Mouse (Mus musculus) testis, postnatal 14 days (tissue): ENCODE data around the gene Mocs3.
A peak's percentile ranks its signal among the peaks of the same experiment; 100 is the strongest.

ENCODE experiments used
- DNase-seq: peaks from one replicate; pipeline ENCODE4 v3.0.0; 2021; ENCODE audit warnings: low spot score

The Mocs3 gene

DNA sequence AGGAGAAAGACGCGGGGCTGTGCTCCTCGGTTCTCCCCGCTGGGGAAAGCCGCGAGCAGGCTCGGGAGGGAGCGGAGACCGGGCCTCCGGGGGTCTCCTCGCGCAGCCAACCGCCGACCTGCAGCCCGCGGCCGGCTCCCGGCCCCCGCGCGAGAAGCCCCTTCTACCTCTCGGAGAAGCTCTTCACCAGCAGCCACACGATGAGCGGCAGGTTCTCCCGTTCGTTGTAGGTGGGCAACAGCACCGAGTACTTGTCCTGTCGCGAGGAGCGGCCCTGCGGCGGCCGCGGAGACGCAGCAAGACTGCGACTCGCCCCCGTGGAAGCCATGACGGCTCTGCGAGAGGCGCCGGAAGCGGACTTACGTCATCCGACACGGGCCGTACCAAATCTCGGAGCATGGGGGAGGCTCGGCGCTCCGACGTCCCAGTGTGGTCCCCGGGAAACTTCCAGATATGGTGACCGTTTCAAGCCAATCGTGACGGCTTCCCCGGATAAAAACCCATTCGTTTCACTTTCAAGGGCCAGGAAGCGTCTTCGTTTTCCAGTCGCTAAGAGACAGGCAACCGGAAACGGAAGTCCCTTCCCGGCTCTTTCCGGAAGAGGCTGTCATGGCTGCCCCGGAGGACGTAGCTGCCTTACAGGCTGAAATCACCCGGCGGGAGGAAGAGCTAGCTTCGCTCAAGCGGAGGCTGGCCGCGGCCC lies at the start of gene Mocs3, which contains the start of the genes Gm20716 and Dpm1:
Gene Mocs3, plus strand, starts transcription at position 597 of the 703 bp plus-strand sequence.
Gene Gm20716, minus strand, starts transcription at position 339 of the 703 bp plus-strand sequence.
Gene Dpm1, minus strand, starts transcription at position 566 of the 703 bp plus-strand sequence.
- peak; percentile 88 for DNase-seq

DNA sequence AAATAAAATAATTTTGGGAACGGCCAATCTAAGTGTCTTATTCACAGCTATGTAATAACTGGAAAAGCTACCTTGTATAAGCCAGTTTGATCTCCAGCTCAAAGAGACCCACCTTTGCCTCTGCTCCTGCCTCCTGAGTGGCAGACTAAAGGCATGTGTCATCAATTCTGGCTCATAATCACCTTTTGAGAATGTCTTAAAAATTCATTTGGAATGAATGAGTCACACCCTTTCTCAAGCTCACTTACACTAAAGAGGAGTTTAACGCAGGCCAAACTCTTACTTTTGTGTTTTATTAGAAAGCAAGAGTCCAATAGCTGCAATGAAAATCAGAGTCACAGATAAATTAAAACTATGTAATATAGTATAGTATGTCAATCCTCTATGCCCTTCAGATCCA lies 38.6 kb upstream of the Mocs3 start:
- no peak for DNase-seq

DNA sequence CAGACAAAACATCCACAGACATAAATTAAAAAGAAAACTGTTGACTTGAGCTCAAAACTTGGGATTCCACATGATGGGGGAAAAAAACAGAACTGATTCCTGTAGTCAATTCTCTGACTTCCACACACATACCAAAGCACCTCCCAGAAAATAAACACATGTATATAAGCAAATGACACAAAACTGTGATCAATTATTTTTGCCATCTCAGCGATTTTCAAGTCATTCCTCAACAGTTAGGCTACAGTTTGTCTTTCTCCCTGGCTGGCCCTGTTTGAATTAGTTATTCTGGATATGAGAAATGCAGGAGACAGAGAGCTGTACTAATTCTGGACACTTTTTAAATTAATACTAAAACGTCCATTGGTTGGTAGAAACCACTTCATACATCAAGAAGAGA lies 36.7 kb upstream of the Mocs3 start:
- no peak for DNase-seq

DNA sequence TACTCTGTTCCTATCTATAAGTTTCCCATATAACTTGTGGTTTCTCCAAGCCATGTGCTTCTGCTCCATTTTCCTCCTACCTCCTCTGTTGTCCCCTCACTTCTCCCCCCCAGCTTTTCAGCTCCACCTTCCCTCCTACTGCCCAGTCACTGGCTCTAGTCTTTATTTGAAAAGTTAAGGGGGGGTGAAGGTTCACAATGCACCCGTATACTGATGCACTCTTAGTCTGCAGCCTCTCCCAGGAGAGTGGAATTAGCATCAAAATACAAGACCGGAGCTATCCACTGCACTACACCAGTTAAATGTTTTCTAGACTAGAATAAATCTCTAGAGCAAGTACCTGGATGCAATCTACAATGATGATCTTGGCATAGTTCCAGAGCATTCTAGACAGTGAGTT lies 34.7 kb upstream of the Mocs3 start:
- no peak for DNase-seq

DNA sequence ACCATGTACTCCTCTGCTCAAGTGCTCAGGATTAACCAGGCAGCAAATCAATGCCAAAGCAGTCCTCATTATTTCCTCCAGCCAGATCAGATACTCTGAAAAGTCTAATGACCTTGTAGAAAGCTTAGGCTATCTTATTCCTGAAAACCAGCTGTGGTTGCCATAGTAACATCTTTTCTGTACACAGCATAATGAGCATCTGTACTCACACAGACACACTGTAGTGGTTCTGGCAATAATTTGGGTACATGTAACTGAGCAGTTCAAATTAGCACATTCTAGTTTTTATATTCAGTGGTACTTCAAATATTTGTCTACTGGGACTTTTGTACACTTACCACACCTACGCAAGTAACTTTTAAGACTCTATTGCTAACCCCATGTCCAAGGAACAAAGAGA lies 32.0 kb upstream of the Mocs3 start:
- DNase-seq: peak; percentile 45

DNA sequence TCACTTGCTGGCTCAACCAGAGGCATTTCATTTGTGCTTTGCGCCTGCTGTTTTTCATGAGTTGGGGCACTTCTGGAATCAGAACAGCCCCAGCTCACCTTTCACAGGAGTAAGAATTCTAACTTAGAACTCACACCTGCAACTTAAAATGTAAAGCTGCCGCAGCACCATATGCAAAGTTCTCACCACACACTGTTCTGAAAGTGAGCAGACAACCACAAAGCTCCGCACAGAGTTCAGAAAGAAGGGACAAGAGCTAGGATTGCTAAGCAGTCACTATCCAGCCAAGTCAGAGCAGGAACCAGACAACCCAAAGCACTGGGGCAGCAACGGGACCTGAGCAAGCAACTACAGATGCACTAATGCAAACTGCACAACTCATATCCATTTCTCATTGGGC lies 30.9 kb upstream of the Mocs3 start:
- DNase-seq: no peak

DNA sequence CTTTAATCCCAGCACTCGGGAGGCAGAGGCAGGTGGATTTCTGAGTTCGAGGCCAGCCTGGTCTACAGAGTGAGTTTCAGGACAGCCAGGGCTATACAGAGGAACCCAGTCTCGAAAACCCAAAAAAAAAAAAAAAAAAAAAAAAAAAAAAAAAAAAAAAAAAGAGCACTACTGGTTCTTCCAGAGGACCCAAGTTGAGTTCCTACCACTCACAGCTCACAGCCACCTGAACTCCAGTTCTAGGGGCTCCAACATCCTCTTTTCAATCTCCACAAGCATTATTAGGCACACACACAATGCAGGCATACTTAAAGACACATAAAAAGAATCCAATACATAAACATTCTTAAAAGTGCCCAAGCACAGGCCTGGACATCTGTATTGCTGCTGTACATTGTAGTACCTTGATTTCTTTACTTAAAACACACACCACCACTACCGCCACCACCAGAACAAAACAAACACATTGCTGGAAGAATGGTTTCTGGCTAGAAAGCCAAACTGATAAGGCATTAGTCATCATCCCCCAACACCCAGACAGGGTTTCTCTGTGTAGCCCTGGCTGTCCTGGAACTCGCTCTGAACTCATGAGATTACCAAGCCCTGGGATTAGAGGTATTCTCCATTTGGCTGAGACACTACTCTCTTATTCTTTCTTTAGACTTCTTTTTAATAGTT lies 30.3 kb upstream of the Mocs3 start:
- no peak for DNase-seq

DNA sequence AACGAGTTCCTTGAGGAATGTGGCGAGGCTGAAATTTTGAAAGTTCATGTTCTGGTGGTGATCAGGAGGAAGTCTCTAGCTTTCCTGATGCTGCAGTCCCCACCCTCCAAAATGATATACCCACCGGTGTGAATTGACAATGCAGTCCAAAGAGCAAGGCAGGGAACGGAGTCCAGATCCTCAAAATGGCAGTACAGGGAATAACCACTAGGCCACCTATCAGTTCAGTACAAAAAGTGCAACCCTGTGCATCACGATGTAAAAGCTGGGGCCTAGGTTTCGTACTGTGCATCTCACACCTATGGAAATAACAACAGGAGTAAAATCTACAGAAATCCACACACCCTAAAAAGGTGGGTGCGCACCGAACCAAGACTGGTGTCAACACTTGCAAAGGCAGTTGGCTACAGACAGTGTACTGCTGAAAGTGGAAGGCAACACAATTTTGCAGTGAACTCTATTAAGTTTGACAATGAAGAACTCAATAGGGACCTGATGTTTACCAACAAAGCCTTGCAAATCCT lies 25.9 kb upstream of the Mocs3 start:
- DNase-seq: no peak

DNA sequence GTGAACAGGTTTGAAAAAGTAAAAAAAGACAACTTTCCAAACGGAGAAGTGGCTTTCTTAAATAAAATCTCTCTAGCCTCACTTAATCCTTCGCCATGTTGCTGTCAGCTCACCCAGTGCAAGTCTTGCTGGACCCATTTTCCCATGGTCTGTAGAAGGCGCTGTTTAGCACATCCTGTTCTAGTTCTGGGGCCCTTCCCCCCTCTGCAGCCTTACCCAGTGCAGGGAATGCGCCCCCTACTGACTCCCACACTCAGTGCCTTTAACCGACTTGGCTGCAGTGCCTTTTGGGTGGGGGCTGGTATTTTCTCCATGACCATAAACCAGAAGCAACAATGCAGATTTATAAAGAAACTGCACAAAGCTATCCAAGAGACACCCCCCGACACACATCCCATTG lies 25.2 kb upstream of the Mocs3 start:
- peak; percentile 79 for DNase-seq

DNA sequence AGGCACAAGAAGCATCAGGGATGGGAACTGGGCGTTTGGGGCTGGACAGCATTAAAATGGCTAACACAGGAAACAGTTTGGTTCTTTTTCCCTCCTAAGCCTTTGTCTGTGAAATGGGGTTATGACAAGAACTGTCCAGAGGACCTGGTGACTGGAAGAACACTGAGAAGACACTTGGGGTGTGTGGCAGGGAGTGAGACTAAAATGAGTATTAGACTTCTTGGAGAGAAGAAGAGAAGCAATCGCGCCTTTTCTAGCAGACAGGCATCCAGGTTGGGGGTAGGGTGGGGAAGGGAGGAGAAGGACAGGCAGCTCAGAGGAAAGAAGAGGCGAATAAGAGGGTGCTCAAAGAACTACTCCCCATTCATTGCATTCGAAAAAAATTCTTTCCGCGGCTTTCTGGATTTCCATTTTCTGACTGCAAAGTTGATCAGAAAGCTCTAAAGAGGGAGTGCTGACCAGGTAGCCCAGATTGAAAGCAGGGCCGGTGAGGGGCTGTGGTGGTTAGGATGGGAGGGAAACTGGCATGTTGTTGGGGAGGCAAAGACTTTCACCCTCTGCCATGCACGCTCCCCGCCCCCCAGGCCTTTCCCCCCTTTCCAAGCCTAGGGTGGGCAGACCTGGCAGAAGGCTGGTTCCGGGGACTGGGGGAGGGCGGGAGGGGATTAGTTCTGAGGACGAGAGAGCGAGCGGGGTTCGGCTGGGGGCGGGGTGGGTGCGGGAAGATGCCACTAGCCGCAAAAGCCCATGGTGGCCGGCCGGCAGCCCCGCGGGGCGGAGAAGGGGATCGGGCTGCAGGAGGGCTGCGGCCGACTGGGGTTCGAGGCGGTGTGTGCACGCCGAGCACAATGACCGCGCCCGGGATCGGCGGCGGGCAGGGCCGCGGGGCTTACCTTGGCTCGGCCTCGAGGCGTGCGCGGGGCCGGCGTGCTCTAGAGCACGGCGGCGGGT lies 24.5 kb upstream of the Mocs3 start:
- peak; percentile 57 for DNase-seq

DNA sequence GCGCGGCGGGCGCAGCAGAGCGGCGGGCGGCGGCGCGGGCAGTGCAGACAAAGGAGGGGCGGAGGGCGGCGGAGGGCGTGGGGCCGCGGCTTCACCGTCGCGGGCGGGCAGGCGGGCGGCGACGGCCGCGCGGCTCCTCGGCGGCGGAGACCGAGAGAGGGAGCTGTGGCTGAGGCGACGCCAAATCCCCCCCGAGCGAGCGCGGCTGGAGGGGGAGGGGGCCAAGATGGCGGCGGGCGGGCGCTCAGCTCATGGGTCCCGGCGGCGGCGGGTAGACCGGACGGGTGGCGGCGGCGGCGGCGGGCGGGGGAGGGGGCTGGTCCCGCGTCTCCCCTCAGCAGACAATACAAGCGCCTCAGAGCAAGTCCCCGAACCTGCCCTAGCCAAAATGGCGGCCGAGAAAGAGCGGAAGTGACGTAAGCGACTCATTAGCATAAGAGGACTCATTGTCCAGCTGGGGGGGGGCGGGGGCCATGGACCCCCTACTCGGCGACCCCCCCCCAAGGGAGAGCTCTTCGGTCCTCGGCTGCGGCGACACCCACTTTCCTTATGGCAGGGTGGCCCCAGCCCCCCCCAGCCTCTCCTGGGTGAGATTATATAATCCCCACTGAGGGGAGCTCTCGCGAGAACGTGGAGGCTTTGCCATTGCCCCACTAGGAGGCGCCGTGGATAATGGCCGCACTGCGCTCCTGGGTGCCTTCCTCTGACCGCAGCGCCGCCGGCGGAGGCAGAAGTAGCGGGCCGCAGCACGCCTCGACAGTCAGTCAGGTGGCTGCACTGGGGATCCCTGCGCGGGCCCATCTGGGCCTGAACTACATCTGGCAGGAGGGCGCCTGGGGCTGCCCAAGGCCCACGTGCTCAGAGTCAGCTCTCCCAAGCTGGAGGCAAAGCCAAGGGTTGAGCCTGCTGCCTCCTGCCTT lies 23.4 kb upstream of the Mocs3 start, which contains the start of gene Adnp:
Gene Adnp, minus strand, starts transcription at position 388 of the 920 bp plus-strand sequence.
- peak; percentile 96 for DNase-seq

DNA sequence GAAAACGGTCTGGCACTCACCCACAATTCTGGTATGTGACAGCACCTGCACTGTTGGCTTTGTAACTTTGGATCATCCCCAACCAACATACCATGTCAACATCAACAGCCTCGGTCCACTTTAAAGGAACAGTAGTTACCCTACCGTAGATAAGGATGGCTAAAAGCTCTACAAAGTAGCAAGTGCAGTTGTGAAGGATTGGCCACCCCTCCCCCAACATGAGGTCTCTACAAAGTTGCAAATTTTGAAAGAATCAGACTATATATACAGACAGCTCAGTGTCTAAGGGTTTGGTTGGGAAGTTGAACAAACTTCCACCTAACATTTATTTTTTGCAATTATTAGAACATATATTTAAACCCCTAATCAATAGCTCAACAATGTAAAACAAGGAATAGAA lies 22.5 kb upstream of the Mocs3 start:
- peak; percentile 86 for DNase-seq

DNA sequence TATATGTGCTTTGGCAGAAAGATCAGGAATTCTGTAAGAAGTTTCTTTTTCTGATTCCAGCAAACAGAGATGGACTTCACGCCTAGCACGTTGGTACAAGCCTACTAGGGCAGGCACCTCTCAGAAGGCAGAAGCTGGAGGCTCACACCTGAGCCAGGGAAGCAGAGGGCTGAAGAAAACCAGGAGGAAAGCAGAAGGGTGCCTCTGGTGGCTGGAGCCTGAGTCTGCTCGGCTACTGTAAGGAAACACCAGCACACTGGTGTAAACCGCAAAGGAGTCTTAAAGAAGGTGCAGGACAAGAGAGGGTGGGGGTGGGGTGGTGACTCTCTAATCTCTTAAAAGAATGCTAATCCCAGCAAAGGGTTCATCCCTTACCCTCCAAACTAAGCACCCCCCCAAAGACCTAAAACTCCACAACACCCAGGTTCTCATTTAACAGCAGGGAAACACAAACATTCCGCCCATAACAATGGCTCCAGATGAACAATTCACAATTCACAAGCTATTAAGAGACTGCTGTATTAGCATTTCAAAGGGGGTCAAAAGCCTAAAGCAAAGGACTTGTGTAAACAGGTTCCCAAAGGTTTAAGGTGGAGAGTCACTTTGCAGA lies 16.5 kb upstream of the Mocs3 start:
- DNase-seq: no peak

DNA sequence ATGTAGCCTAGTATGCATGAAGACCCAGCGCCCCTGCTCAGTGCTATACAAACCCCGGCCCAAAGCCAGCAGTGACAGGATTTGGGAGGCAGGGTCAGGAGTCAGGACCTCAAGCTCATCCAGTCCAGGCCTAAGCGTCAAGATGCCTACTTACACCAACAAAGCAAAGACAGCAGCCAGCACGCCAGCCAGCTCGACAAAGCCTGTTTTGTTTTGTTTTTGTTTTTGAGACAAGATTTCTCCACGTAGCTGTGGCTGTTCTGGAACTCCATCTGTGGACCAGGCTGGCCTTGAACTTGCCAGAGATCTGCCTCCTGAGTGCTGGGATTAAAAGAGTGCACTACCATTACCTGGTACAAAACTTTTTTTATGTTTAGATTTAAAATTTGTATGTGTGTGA lies 7.1 kb upstream of the Mocs3 start:
- DNase-seq: no peak

DNA sequence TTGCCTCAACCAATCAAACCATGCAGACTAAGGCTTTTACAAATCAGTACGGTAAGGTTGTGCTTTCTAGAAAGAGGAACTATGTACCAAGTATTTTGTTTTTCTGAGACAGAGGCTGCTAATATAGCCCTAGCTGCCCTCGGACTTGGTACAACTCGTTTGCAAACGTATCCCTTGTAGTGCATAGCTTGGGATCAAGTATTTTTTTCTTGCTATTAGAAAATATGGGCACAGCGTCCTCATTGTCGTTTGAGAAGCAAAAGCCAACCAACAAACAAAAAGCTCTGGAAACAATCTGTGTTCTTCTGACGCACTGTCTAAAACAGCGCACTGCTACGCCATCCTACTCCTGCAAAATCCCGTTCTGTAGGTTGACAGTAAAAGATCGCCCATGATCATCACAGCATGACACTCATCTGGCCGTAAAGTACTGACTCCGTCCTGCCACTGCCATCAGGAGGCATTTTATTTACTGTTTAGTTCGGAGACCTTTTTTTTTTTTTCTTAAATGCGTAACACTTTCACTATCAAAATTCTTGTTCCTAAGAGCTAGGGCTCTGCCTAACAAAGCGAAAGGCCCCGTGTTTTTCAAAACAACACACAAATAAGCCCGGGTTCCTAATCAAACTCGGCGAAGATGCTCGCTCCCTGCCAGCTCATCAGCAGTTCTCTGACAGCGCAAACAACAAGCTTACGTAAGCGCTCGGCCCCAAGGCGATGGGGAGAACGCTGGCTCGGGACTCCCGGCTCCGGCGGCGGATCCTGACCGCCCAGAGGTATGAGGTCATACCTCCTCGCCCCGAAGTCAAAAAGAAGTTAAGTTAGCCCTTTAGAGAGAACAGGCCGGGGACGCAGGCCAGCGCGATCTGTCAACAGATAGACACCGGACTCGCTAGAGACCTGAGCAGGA lies 1.1 kb upstream of the Mocs3 start:
- peak; percentile 55 for DNase-seq

DNA sequence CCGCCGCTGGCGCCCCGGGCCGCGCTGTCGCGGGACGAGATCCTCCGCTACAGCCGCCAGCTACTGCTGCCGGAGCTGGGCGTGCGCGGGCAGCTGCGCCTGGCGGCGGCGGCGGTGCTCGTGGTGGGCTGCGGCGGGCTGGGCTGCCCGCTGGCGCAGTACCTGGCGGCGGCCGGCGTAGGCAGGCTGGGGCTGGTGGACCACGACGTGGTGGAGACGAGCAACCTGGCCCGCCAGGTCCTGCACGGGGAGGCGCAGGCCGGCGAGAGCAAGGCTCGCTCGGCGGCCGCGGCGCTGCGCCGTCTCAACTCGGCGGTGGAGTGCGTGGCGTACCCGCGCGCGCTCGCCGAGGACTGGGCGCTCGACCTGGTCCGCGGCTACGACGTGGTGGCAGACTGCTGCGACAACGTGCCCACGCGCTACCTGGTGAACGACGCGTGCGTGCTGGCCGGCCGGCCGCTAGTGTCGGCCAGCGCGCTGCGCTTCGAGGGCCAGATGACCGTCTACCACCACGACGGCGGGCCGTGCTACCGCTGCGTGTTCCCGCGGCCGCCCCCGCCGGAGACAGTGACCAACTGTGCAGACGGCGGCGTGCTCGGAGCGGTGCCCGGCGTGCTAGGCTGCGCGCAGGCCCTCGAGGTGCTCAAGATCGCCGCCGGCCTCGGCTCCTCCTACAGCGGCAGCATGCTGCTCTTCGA lies 500 bp downstream of the Mocs3 start:
- DNase-seq: peak; percentile 55

DNA sequence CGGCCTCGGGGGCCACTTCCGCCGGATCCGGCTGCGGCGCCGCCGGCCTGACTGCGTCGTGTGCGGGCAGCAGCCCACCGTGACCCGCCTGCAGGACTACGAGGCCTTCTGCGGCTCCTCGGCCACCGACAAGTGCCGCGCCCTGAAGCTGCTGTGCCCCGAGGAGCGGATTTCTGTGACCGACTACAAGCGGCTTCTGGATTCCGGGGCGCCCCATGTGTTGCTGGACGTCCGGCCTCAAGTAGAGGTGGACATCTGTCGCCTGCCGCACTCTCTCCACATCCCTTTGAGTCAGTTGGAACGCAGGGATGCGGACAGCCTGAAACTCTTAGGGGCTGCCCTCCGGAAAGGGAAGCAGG lies 1.0 kb downstream of the Mocs3 start:
- no peak for DNase-seq

DNA sequence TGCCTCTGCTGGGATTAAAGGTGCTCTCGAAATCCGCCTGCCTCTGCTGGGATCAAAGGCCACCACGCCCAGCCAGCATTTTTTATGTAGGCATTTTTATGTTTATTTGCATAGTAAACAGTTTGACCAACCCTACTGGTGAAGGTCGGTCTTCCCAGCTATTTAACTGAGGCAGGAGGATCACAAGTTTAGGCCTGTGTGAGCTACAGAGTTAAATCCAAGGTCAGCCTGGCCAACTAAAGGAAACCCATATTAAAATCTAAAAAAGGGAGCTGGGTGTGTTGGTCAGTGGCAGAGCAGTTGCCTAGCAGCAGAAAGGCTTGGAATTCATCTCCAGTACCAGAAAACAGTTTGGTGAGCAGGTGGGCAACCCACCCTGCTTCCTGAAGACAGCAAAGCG lies 2.9 kb downstream of the Mocs3 start:
- DNase-seq: no peak

DNA sequence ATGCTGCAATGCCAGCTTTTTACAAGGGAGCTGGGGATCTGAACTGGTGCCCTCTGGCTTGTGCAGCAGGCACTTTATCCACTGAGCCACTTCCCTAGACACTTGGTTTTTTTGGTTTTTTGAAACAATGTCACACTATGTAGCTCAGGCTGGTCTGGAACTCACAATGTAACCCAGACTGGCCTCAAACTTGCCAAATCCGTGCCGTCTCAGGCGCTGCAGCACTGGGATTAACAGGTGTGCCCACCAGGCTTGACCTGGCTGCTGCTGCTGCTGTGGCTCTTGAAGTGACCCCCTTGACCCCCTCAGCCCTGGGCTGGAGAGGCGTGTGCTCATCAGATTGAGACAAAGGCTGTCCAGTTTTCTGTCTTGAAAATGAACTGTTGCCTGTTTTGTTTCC lies 7.9 kb downstream of the Mocs3 start:
- peak; percentile 68 for DNase-seq
